Mouse (Mus musculus) layer of hippocampus, postnatal 10 days (tissue): ENCODE measurements around the gene Prg3. TPM values are rescaled to one million over a fixed set of nuclear protein-coding genes. Genes with fewer than 3 reads are reported as not detected.

ENCODE experiments used
- DNase-seq, 2 experiments: peaks; one replicate each; pipeline ENCODE4 v3.0.0; 2021; ENCODE audit warnings: low spot score in 2 of 2
- total RNA-seq, 2 experiments: library from RNA; stranded (reverse); gene quantifications; 2 replicates each; pipeline ENCODE4 v1.2.3; 2021

Prg3 gene
- total RNA-seq, 2 experiments from 2014 or later: not detected

GRCm38 (mm10) chr2:84980188-84980587 is 7.8 kb upstream of the Prg3 start, which contains the start of gene Prg2:
Gene Prg2, plus strand, starts transcription at chr2:84980461.
- no peak for DNase-seq

- no peak for DNase-seq
Observed at GRCm38 (mm10) chr2:84996376-84996775, 8.4 kb downstream of the Prg3 start.

GRCm38 (mm10) chr2:84999486-85000181 is 11.6 kb downstream of the Prg3 start:
- DNase-seq: no peak

GRCm38 (mm10) chr2:85001497-85001896 is 13.5 kb downstream of the Prg3 start:
- no peak for DNase-seq

- no peak for DNase-seq
Observed at GRCm38 (mm10) chr2:85002575-85002974, 14.6 kb downstream of the Prg3 start.

- peak in 1 of 2 experiments; percentile 11 for DNase-seq
Observed at GRCm38 (mm10) chr2:85004341-85004740, 16.3 kb downstream of the Prg3 start.

- no peak for DNase-seq
Observed at GRCm38 (mm10) chr2:85006600-85006999, 18.6 kb downstream of the Prg3 start.

- DNase-seq: peak in 1 of 2 experiments; percentile 18
Observed at GRCm38 (mm10) chr2:85007729-85008128, 19.7 kb downstream of the Prg3 start.

GRCm38 (mm10) chr2:85009212-85009611 is 21.2 kb downstream of the Prg3 start:
- DNase-seq: no peak

GRCm38 (mm10) chr2:85011906-85012604 is 24.0 kb downstream of the Prg3 start:
- peak in 1 of 2 experiments; percentile 28 for DNase-seq

- DNase-seq: peak in 1 of 2 experiments; percentile 43
Observed at GRCm38 (mm10) chr2:85012679-85013078, 24.7 kb downstream of the Prg3 start.

GRCm38 (mm10) chr2:85013826-85014587 is 26.0 kb downstream of the Prg3 start:
- DNase-seq: no peak

GRCm38 (mm10) chr2:85014588-85014982 is 26.6 kb downstream of the Prg3 start:
- peak; percentile 34 to 39 for DNase-seq

GRCm38 (mm10) chr2:85022043-85022442 is 34.0 kb downstream of the Prg3 start:
- DNase-seq: peak in 1 of 2 experiments; percentile 39

GRCm38 (mm10) chr2:85026178-85026577 is 38.2 kb downstream of the Prg3 start:
- no peak for DNase-seq

- no peak for DNase-seq
Observed at GRCm38 (mm10) chr2:85027281-85027680, 39.3 kb downstream of the Prg3 start.

- DNase-seq: no peak
Observed at GRCm38 (mm10) chr2:85029897-85030296, 41.9 kb downstream of the Prg3 start.

- DNase-seq: no peak
Observed at GRCm38 (mm10) chr2:85030989-85031388, 43.0 kb downstream of the Prg3 start.

GRCm38 (mm10) chr2:85033121-85033520 is 45.1 kb downstream of the Prg3 start:
- no peak for DNase-seq

GRCm38 (mm10) chr2:85034169-85034568 is 46.2 kb downstream of the Prg3 start:
- DNase-seq: no peak

GRCm38 (mm10) chr2:85036507-85037046 is 48.6 kb downstream of the Prg3 start:
- DNase-seq: no peak
